Mouse (Mus musculus): Measurements from ENCODE around the gene Soat1.
"Not testable (repeated sequence)": the region's sequence is repeated elsewhere in the genome, so short reads cannot be mapped to it uniquely, and the experiment has no call there.

The Soat1 gene

GRCm38 (mm10) chr1:156473961-156474503 is at the start of gene Soat1:
Gene Soat1, minus strand, starts transcription at chr1:156474331.
- peak; percentile 82 for DNase-seq (ENCODE audit: low spot score)

- not testable (repeated sequence) for DNase-seq (ENCODE audit: low spot score)
These were observed 49.7 kb upstream of the Soat1 start, which contains the start of gene Gm10031 for GRCm38 (mm10) chr1:156523842-156524241. Gene Gm10031, plus strand, starts transcription at chr1:156524012.

- DNase-seq (ENCODE audit: low spot score) = no peak
These were observed 47.8 kb upstream of the Soat1 start for GRCm38 (mm10) chr1:156521796-156522517.

GRCm38 (mm10) chr1:156520136-156520780 is 46.1 kb upstream of the Soat1 start:
- no peak for DNase-seq (ENCODE audit: low spot score)

GRCm38 (mm10) chr1:156507753-156508152 is 33.6 kb upstream of the Soat1 start:
- DNase-seq (ENCODE audit: low spot score) = no peak

GRCm38 (mm10) chr1:156505901-156506300 is 31.8 kb upstream of the Soat1 start:
- no peak for DNase-seq (ENCODE audit: low spot score)

GRCm38 (mm10) chr1:156504945-156505523 is 30.9 kb upstream of the Soat1 start:
- DNase-seq (ENCODE audit: low spot score) = no peak

- no peak for DNase-seq (ENCODE audit: low spot score)
These were observed 22.8 kb upstream of the Soat1 start for GRCm38 (mm10) chr1:156496910-156497309.

- DNase-seq (ENCODE audit: low spot score) = no peak
These were observed 20.9 kb upstream of the Soat1 start for GRCm38 (mm10) chr1:156495025-156495424.

GRCm38 (mm10) chr1:156491226-156491796 is 17.2 kb upstream of the Soat1 start:
- no peak for DNase-seq (ENCODE audit: low spot score)

GRCm38 (mm10) chr1:156488031-156488430 is 13.9 kb upstream of the Soat1 start:
- no peak for DNase-seq (ENCODE audit: low spot score)

- no peak for DNase-seq (ENCODE audit: low spot score)
These were observed 13.4 kb upstream of the Soat1 start for GRCm38 (mm10) chr1:156487498-156487897.

GRCm38 (mm10) chr1:156481826-156482225 is 7.7 kb upstream of the Soat1 start:
- no peak for DNase-seq (ENCODE audit: low spot score)

- DNase-seq (ENCODE audit: low spot score) = no peak
These were observed 2.4 kb upstream of the Soat1 start for GRCm38 (mm10) chr1:156476535-156476934.

- no peak for DNase-seq (ENCODE audit: low spot score)
These were observed 1.9 kb upstream of the Soat1 start for GRCm38 (mm10) chr1:156476016-156476415.

GRCm38 (mm10) chr1:156474854-156475253 is 723 bp upstream of the Soat1 start:
- no peak for DNase-seq (ENCODE audit: low spot score)

GRCm38 (mm10) chr1:156473003-156473402 is 1.1 kb downstream of the Soat1 start:
- peak; percentile 22 for DNase-seq (ENCODE audit: low spot score)

GRCm38 (mm10) chr1:156471955-156472354 is 2.2 kb downstream of the Soat1 start:
- no peak for DNase-seq (ENCODE audit: low spot score)

- DNase-seq (ENCODE audit: low spot score) = no peak
These were observed 3.1 kb downstream of the Soat1 start for GRCm38 (mm10) chr1:156471071-156471470.

GRCm38 (mm10) chr1:156470557-156470956 is 3.6 kb downstream of the Soat1 start:
- no peak for DNase-seq (ENCODE audit: low spot score)

GRCm38 (mm10) chr1:156468576-156468975 is 5.6 kb downstream of the Soat1 start:
- DNase-seq (ENCODE audit: low spot score) = no peak

GRCm38 (mm10) chr1:156467655-156468255 is 6.4 kb downstream of the Soat1 start:
- no peak for DNase-seq (ENCODE audit: low spot score)

All from MN1 (cell line).